Mouse (Mus musculus): ENCODE results near the gene Arl8a.

DNA sequence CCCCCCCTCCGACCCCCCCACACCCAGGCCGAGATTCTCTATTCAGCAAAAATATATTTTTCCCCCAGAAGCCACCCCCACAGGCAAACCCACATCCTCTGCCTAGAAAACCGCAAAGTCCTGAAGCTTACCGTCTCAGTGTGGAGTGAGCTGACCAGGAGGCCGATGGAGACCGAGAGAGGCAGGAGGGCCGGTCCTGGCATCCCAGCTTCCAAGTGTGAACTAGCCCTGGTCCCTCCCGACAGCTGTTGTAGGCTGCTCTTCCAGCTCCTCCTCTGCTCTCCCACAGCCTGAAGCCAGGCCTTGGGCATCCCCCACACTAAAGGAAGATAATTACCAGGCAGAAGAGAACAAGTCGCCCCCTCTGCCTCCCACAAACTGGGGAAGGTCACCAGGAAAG lies 17.6 kb upstream of the Arl8a start:
- TF ChIP-seq POLR2A (IDR thresholded peaks at IDR 0.05; ENCODE audit: borderline replicate concordance, extremely low read depth, low read depth, low read length): no peak
- TF ChIP-seq CTCF (IDR thresholded peaks at IDR 0.05; ENCODE audit: insufficient read depth, low read length): no peak

All from lung, adult 2 months (tissue).